Mouse (Mus musculus) lung, postnatal 25 days (tissue): Measurements from ENCODE around the gene Taar8c.
A peak's percentile ranks its signal among the peaks of the same experiment; 100 is the strongest.
"Not testable (repeated sequence)": the region's sequence is repeated elsewhere in the genome, so short reads cannot be mapped to it uniquely, and the experiment has no call there.

Experiments
- DNase-seq: peaks from one replicate; pipeline ENCODE4 v3.0.0; 2022; ENCODE audit warnings: low spot score

Gene Taar8c

DNA sequence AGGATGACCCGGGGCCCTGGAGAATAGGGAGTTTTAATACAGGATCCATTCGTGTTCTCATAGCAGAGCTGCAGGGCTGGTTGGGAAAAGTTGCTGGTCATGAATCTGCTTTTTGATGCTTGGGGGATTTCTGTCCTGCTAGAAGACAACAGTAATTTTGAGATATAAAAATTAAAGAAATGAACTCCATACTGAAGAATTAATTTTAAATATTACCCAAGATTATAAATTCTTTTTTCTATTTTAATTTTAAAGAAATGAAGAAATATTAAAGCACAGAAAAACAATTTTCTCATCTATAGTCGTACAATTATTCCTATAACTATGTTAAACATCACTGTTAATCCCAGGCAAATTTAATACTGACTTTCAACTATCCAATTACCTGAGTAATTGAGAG lies at the start of gene Taar8c:
Taar8c (minus strand) TSS at position 101 of the 400 bp plus-strand sequence.
- DNase-seq, result not testable (repeated sequence)

GRCm38 (mm10) chr10:24150086-24150485 lies 48.4 kb upstream of the Taar8c start:
- no peak for DNase-seq

DNA sequence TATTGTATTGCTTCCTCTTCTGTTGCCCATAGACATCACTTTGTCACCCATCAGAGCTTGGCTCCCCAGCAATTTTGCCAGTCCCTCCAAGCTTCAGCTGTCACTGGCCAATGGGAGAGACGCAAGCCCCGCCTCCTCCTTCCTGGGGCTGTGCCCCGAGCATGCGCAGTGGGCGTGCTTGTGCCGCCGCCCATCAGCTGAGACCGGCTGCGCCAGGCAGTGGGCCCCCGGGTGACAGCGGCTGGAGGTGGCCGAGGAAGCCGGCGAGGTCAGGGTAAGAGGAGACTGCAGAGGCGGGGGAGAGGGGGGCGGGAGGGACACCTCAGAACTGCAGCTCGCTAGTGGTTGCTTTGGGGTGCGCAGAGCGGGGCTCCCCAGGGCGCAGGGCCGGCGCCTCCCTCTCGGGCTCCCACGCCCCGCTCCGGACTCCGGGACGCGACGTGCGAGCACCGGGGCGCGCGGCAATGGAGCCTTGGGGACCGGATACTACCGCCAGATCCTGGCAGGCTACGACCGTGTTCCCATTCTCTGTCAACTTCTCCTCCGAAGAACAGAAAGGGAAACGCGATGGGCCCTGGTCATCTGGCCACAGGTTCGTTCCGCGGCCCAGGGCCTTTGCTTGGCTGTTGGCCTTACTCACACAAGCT lies 47.5 kb upstream of the Taar8c start, which contains the start of gene Stx7:
Stx7 (plus strand) TSS at position 168 of the 647 bp plus-strand sequence.
- peak; percentile 95 for DNase-seq

DNA sequence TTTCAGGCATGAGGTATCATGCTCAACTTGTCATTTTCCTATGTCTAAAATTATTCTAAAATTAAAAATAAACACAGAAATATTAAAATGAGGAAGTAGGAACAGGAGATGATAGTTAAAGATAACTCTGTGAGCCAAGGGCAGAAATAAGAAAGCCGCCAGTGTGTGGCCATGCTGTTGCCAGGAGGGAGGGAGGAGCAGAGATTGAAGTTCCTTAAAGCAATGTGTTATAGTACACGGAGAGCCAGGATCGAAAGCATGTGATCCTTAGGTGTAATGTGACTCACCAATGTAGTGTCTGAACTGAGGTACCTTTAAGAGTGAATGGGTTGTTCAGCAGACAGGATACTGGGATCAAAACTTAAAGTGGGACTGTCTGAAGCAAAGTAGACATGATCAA lies 41.0 kb upstream of the Taar8c start:
- no peak for DNase-seq

- DNase-seq, result no peak
Observed at GRCm38 (mm10) chr10:24138623-24139261, 37.0 kb upstream of the Taar8c start.

DNA sequence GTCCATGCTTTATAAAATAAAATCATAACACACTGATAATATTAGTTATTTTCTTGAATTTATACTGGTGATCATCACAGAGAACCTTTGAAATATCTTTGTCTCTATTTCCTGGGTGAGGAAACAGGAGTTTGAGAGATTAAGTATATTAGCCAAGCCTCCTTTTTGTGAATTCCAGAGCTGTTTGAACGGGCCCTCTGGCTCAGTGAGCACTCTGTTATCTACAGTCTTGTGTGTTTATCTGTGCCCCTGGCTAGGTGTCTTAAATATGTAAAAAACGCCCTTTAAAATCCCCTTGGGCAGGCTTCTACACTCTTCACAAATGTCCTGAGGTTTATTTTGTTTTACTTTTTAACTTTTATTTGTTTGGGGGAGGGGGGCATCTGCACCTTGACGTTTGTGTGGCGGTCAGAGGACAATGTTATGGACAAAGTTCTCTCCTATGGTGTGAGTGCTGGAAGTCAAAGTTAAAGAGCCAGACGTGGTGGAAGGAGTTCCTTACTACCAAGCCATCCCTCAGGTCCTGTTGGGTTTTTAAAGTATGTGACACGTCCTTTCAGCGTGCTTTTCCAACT lies 32.4 kb upstream of the Taar8c start:
- DNase-seq, result peak; percentile 10

DNA sequence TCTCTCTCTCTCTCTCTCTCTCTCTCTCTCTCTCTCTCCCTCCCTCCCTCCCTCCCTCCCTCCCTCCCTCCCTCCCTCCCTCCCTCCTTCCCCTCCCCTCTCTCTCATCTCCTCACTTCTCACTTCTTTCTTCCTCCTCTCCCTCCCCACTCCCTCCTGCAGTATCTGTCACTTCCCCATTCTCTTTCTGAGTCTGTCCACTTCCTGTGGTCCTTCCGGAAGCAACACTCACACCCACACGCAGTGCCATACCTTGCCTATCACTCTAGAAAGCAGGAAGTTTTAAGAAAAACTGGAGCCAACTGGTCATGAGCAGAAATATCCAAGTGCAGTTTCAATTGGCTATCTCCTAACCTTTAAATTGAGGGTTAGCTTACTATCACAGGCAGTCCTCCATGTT lies 31.4 kb upstream of the Taar8c start:
- DNase-seq, result peak; percentile 28

DNA sequence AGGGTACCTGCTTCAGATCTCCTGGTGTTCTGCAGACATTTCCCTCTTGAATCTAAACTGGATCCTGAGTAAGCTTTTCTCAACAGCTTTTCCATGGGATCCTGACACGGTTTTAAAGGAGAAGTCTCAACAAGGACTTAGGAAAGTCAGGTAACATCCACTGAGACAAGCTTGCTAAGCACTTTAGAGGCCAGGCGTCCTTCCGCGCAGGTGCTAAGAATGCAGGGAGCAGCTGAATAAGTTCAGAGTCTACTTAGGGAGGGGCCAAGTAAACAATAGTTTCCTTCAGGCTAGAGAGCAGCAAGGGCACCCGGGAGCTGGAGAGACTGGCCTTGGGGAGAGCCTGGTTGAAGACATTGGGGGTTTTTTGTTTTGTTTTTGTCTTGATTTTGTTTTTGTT lies 30.6 kb upstream of the Taar8c start:
- DNase-seq, result peak; percentile 66

- peak; percentile 83 for DNase-seq
Observed at GRCm38 (mm10) chr10:24131451-24132262, 29.9 kb upstream of the Taar8c start.

GRCm38 (mm10) chr10:24111116-24111778 lies 9.5 kb upstream of the Taar8c start:
- peak; percentile 55 for DNase-seq

DNA sequence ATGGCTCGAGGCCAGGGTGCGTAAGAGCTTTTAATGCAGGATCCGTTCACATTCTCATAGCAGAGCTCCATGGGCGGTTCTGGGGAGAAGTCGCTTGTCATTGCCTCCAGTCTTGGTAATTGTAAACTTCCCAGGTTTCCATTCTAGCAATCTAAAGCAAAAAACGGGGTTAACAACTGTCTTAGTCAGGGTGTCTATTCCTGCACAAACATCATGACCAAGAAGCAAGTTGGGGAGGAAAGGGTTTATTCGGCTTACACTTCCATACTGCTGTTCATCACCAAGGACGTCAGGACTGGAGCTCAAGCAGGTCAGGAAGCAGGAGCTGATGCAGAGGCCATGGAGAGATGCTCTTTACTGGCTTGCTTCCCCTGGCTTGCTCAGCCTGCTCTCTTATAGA lies 7.7 kb upstream of the Taar8c start, which contains the start of gene Taar9:
Taar9 (minus strand) TSS at position 101 of the 400 bp plus-strand sequence.
- not testable (repeated sequence) for DNase-seq

DNA sequence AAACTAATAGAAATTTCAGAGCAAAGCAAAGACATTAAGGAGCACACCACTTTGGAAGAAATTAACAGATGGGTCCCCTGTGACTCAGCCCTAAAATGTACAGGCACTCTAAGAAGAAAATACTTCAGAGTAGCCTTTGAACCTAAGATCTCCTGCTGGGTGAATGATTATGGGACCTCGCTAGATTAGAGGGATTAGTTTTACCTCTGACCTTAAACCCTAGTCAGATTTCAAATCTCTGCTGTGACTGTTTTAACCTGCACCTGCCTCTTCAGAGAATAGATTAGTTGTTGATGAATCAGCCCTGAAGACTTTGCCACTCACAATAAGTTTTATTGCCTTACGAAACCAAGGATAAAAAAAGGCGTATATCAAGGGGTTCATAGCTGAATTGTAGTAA lies 6.5 kb upstream of the Taar8c start:
- no peak for DNase-seq

- DNase-seq, result no peak
Observed at GRCm38 (mm10) chr10:24107747-24108146, 6.0 kb upstream of the Taar8c start.

GRCm38 (mm10) chr10:24103299-24103698 lies 1.6 kb upstream of the Taar8c start:
- not testable (repeated sequence) for DNase-seq

- not testable (repeated sequence) for DNase-seq
Observed at GRCm38 (mm10) chr10:24097010-24097409, 4.7 kb downstream of the Taar8c start.

GRCm38 (mm10) chr10:24092194-24092593 lies 9.5 kb downstream of the Taar8c start, which contains the start of gene Taar8b:
TSS of gene Taar8b (minus strand) at chr10:24092294.
- no peak for DNase-seq

GRCm38 (mm10) chr10:24087168-24087567 lies 14.5 kb downstream of the Taar8c start:
- no peak for DNase-seq

- no peak for DNase-seq
Observed at GRCm38 (mm10) chr10:24086555-24086954, 15.2 kb downstream of the Taar8c start.

DNA sequence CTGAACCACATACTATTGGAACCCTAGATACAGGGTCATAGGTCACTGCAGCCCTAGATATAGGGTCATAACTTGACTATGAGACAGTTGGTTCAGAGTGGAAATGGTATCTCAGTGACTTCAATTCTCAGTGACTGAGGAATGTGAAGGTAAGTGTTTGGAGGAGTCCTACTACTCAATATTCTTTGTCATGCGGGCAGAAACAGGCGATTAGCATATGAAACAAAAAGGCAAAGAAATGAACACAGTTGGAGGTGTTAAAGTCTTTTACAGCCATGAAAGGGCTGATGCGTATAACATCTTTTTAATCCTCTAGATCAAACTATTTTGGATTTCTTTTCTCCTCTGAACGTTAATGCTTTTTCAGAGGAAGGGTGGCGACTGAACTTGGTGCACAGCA lies 15.8 kb downstream of the Taar8c start:
- DNase-seq, result no peak

- peak; percentile 14 for DNase-seq
Observed at GRCm38 (mm10) chr10:24080166-24080565, 21.5 kb downstream of the Taar8c start.

DNA sequence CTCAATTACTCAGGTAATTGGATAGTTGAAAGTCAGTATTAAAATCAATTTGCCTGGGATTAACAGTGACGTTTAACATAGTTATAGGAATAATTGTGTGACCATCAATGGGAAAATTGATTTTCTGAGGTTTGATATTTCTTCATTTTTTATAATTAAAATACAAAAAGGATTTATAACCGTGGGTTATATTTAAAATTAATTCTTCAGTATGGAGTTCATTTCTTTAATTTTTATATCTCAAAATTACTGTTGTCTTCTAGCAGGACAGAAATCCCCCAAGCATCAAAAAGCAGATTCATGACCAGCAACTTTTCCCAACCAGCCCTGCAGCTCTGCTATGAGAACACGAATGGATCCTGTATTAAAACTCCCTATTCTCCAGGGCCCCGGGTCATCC lies 25.5 kb downstream of the Taar8c start, which contains the start of gene Taar8a:
Taar8a (plus strand) TSS at position 301 of the 400 bp plus-strand sequence.
- not testable (repeated sequence) for DNase-seq

DNA sequence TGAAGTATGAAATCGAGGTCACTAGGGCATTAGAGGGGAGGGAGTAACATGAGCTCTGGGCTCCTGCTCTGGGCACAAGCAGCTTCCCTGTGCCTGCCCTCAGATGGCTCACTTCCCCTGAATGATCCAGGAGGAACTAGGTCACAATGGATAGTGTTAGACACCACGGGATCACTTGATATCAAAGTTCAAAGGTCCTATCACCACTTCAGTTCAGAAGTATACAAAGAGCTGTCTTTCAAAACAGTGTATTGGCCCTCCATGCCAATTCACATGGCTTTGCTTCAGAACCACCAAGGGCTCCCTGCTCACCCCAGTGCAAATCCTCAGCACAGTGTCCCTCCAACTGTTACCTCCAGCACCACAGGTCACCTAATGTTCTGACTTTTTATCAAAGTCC lies 27.0 kb downstream of the Taar8c start:
- DNase-seq, result not testable (repeated sequence)
